Mouse (Mus musculus) lung, postnatal 25 days (tissue): ENCODE data around the gene Gm8773.
A peak's percentile ranks its signal among the peaks of the same experiment; 100 is the strongest.

Experiments used
- DNase-seq: peaks from one replicate; pipeline ENCODE4 v3.0.0; 2022; ENCODE audit warnings: low spot score

Gene Gm8773

DNA sequence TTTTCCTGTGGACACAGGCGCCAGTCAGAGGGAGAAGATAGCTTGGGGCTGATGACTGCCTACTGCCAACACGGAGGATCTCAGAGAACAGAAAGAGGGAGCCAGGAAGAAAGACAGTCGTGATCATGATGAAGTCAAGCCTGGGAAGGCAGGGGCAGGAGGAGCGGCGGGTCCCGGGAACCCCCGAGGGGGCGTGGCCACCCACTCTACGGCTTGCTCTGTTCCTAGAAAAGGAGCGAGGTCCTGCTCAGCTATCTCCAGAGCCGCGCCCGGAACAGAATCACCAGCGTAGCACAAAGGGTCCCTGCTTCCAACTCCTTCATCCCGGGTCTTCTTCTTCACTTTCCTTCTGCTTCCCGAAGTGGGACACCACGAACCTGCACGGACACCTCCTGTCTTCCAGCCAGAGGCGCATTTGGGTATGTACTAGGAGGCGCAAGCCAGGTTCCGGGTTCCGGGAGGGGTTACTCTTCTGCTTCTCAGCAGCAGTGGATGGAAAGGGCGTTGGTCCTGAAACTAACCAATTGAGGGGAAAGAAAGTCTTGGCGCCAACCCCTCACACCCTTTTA lies at the start of gene Gm8773:
Gene Gm8773, plus strand, starts transcription at position 51 of the 569 bp plus-strand sequence.
- no peak for DNase-seq

DNA sequence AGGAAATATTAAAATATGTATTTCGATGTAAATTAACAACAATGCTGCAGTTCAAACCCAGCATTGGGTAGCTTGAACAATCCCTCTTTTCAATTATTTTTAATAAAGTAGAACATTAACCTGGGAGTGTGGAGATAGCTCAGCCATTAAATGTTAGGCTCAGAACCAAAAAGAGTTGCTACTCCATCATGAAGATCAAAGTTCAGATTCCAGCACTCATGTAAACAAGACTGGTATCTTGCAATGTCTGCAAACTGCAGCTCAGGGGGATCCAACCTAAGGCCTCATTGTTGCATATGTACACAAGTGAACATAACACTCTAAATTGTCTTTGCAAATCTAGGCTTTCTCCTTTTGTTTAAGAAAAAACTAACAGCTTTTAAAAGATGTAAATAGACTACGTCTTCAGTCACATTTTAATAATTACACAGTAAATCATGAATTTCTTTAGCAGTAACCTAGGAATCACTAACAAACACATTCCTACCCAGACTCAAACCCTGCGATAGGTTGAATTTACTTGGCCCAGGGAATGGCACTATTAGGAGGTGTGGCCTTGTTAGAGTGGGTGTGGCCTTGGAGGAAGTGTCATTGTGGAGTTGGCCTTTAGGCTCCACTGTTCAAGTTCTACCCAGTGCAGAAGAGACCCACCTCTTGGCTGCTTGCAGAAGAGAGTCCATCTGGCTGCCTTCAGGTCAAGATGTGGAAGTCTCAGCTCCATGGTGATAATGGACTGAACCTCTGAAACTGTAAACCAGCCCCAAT lies 39.8 kb upstream of the Gm8773 start:
- DNase-seq: no peak

DNA sequence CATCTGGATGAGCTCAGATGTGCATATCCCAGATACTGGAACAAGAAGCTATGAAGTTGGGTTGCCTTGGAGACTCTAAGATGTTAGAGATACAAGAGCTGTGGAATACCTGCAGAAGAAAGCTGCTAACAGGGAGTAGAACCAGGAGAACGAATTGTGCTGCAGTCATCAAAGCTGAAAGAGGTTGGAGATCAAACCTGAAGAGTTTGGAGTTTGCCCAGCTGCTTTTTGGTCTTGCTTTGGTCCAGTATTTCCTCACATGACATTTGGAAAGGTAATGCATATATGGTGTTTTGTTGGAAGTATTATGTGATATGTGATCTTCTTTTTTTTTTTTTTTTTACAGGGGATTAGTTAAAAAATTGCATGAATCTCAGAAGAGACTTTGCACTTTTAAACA lies 37.5 kb upstream of the Gm8773 start:
- DNase-seq: no peak

DNA sequence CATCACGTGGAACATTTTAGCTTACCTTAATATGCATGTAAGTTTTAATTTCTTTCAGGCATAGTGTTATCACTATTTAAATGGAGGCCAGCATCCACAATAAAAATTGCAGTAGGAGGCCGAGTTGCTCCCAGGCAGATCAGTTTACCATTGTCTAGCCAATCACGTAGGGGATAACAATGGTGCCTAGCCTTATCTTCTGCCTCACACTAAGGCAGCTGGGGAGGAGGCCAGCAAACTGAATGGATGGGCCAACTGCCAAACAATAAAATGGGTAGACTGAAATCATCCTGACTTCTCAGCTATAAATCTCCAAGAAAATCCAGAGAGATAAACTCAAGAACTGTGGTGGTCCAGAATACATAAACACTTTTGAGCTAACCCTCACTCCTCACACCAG lies 33.8 kb upstream of the Gm8773 start:
- no peak for DNase-seq

DNA sequence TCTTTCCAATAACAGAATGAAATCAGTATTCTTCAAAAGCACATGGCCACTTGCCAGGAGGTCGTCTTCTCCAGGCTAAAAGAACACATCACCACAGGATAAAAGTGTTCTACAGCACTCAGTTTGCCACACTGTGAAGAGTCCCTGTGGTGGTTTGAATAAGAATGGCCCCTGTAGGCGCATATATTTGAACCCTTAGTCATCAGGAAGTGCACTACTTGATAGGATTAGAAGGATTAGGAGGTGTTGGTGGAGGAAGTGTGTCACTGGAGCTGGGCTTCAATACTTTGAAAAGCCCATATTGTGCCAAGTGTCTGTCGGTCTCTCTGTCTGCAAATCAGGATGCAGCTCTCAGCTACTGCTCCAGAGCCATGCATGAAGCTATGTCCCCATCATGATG lies 33.2 kb upstream of the Gm8773 start:
- DNase-seq: no peak

DNA sequence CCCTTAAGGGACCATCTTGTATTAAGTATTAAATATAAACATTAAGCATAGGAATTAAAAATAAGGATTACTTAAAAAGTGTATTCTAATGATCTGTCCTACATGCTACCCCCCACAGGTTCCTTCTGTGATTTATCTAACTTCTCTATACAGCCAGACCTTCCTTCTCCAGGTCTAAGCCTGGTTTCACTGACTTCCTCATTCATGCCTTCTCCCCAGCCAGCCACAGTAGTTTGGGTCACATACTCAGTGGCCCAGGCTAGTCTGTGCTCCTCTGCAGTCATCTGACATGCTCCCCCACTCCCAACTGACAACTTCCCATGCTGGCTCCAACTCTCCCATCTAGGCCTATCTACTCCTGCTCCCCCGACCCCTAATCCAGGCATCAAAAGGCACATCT lies 22.5 kb upstream of the Gm8773 start:
- no peak for DNase-seq

DNA sequence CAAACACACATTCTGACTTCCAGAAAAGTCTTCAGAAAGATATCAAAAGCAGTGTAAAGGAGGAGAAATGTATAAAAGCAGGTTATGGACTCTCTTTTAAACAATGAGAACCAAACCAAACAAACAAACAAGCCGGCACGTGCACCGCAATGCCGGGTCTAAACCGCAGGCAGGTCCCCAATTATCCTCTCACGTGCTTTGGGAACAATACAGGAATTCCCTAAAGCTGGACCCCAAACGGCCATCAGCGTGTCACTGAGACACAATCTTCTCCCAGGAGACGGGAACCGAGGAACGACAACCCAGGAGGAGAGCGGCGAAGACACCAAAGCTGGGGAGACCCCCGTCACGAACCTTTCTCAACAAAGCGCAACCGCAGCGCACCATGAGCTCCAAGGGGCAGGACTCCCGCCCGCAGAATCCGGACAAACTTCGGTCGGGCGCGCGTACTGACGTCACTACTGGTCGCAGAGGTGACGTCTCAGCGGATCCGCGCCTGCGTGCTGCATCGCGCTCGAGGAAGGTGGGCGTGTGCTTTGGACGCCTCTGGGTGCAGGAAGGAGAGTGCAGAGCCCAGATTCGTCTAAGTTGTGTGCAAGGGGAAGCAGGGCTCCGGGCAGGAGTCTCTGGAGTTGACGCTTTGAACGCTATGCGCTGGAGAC lies 14.4 kb upstream of the Gm8773 start, which contains the start of gene Gtpbp10:
Gene Gtpbp10, minus strand, starts transcription at position 460 of the 662 bp plus-strand sequence.
- peak; percentile 92 for DNase-seq

DNA sequence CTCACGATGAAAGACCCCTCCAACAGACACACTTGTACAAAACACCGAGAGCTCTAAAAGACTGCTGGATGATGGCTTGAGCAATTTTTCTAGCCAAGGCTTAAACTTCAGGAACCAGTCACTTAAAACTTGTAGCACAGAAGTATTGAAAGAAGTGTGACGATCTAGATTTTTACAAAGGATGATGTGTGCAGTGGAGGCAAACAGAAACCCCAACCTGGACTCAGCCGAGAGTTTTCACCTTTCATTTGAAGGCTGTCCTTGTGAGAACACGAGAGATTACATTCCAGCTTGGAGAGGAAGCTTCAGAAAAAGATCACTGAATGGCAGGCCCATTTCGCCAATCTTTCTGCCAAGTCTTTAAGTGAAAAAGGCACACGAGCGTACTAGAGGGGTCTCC lies 13.8 kb upstream of the Gm8773 start:
- DNase-seq: no peak

DNA sequence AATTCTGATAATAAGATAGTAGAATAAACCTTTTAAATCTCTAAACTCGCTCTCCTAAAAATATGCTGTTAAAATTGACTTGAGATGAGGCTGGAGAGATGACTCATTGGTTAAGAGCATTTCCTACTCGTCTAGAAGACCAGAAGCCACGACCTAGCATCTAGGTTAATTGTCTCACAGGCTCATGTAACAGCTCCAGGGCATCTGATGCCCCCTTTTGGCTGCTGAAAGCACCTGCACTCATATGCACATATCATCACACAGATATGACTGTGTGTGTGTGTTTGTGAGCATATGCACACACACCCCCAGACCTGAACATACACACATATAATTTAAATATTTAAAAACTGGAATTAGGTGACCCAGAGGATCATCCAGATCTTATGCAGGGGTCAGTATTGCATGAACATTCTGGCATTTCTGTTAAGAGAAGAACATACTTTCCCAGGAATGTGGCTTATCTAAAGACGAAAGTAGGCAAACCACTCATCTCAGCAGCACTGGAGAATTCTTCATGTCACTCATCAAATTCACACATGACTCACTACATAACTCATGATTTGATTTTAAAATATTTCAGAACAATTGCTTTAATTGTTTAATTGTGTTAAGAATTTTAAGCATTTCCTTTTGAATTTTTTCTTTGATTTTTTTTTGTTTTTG lies 12.4 kb upstream of the Gm8773 start:
- no peak for DNase-seq

DNA sequence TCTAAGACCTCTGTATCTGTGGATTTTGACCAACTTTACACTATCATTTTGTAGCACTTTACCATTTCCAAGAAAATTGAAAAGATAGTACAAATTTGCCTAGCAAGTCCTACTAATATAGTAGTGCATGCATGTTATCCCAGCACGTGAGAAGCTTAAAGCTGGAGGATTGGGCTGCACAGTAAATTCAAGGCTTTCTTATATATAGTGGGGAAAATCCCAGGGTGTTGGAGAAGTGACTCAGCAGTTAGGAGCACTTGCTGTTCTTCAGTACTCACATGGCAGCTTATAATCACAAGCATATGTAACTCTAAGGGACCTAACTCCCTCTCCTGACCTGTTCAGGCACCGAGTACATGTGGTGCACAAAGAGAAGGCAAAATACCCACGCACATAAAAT lies 11.2 kb upstream of the Gm8773 start:
- DNase-seq: no peak

DNA sequence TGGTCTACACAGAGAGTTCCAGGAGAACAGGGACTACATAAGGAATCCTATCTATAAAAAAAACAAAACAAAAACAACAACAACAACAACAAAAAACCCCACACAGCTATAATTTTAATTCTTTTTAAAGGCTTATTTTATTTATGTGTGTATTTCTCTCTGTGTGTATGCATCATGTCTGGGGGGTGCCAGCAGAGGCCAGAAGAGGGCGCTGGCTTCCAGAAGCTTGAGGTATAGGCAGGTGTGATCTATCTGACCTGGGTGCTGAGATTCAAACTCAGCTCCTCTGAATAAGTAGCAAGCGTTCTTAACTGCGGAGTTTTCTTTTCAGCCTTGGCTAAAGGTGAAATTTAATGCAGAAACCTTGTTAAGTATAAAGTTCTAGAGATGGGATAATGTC lies 14.1 kb downstream of the Gm8773 start:
- no peak for DNase-seq

DNA sequence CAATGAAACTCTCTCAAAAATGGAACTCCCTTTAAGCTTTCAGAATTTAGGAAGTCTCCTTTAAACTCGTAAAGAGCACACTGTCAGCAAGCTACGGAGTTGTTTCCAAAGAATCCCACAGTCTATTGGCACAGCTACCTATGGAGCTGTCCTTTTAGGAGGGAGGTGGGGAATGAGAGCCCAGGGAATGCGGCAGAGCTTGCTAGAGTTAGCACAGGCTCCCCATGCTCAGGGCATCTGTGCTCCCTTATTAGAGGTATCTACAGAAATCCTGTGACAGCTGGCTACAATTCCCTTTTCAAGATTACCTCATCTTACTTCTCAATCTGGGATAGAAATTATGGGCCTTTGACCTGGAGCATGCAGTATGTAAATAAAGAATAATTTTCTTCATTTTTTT lies 36.9 kb downstream of the Gm8773 start:
- no peak for DNase-seq

DNA sequence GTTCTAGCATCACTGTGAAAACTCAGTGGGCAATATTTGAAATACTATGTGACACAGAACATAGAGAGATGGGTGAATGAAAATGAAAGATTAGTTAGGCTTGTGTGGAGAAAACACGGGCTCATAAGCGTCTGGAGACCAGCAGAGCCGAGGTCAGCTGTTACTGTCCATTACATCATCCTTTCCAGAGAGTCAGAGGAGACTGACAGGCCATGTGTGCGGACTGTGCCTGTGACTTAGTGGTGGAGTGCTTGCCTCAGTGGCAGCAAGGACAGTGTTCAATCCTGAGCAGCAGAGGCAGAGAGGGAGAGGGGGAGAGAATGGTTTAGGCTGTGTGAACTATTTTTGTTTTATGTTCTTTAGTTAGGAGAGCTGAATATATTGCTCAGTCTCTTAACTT lies 44.7 kb downstream of the Gm8773 start:
- no peak for DNase-seq

DNA sequence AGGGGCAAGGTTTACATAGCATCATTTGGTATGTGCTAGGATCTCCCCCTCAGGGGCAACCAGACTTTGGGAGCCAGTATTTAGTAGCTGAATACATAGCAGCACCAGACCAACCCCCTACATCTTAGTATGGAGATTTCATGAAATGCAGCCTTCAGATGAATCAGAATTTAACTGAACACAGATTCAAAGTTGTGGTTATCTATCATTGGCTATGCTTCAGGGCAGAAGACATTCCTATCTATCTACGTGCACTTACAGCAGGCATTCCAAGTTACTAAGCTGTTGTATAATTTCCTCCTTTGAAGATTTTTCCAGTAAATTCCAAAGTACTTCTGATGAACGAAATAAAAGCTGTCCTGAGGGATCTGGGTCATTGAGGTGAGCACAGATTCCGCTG lies 51.9 kb downstream of the Gm8773 start:
- DNase-seq: no peak
